In the genomic region with DNA sequence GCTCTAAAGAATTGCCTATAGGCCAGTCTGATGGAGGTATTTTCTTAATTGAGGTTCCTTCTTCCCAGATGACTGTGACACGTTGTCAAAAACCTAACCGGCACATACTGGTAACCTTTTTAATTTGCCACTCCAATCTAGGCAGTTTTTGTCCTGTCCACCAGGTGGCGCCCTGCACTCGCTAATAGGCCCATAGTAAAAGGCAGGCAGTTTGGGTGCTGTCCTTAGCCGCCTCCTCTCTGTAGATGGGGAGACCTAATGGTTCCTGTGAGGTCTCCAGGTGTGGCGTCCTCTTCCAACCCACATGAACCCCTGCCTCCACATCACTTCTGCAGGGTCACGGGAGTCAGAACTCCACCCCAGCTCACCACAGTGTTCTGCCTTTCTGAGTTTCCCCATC, we compare ENCODE assay signal across 8 mouse cellular contexts. TPM values are rescaled to one million over a fixed set of nuclear protein-coding genes. Genes with fewer than 3 reads are reported as not detected.
A peak's percentile ranks its signal among the peaks of the same experiment; 100 is the strongest.
DNase-seq lines count a peak whose midpoint lies in the region; TF ChIP-seq lines count a peak whose summit lies in the region.

No protein-coding gene starts in this region.

- DNase-seq in CD4-positive, CD25-positive, alpha-beta regulatory T cell, adult 2 months (ENCODE audit: low read depth, low spot score) = peak; percentile 88
- peak; percentile 86 to 90 for DNase-seq in adrenal gland, adult 18-20 months (ENCODE audit: low spot score in 2 of 2)
- peak; percentile 78 to 81 for DNase-seq in gastrocnemius, postnatal 36 days
- peak; percentile 88 to 91 for DNase-seq in kidney, postnatal 25 days
- DNase-seq in lung, adult 18-20 months = peak; percentile 78
- DNase-seq in ovary, postnatal 14 days (ENCODE audit: low spot score) = peak; percentile 86
- peak; percentile 79 for DNase-seq in thymus, postnatal 0 days (ENCODE audit: low spot score)

- H3K27ac ChIP-seq in cortical plate, adult 2 months (ENCODE audit: insufficient read depth, low read length) = no peak overlapping the region

- no peak overlapping the region for H3K4me3 ChIP-seq in cortical plate, adult 2 months (ENCODE audit: insufficient read depth, low read length)

- TF ChIP-seq CTCF in cortical plate, adult 2 months (IDR thresholded peaks at IDR 0.05; ENCODE audit: extremely low read depth, insufficient read depth, low read length) = peak; percentile 97

- no peak for TF ChIP-seq POLR2A in cortical plate, adult 2 months (IDR thresholded peaks at IDR 0.05; ENCODE audit: extremely low read depth, insufficient read depth, low read length)

- intact Hi-C loops in gastrocnemius, postnatal 36 days (cut with DNase I) = loop anchor here (1.0 to 5.0 kb wide), 3 partner anchors 125 to 321 kb away; no protein-coding TSS in a partner anchor

- H3K4me1 ChIP-seq in cortical plate, adult 2 months (ENCODE audit: control insufficient read depth, insufficient read depth, low read length) = no peaks in the 10 kb centered on the region

RNA-seq across cellular contexts. Expression of gene Ppara, which starts 18.7 kb away (rescaled TPM):
- total RNA-seq in adrenal gland, adult 18-20 months (2021) = 100 to 1,000 TPM in 1 of 2 experiments, 10 to 100 TPM in 1; 30.9 to 107 TPM
- polyA plus RNA-seq in cortical plate, adult 2 months (2012; rRNA removed) = 1.8 and 2.0 TPM in 2 replicates
- total RNA-seq in gastrocnemius, postnatal 36 days (2021) = 10 to 100 TPM; 14.5 to 16.5 TPM
- polyA plus RNA-seq in thymus, postnatal 0 days (2015; fragmentation: Nextera tagmentation; extraction: Ambion mirVana) = 0.48 and 0.72 TPM in 2 replicates
